Mouse (Mus musculus) G1E (cell line): Measurements from ENCODE around the gene Srebf2.

Source experiments
- CTCF ChIP-seq: IDR thresholded peaks from 2 replicates; pipeline ENCODE4 v1.5.1; 2012; ENCODE audit warnings: low read depth, low read length, inconsistent platforms, mixed read lengths
- POLR2AphosphoS5 ChIP-seq: IDR thresholded peaks from 2 replicates; pipeline ENCODE4 v1.6.1; 2012; ENCODE audit warnings: low read depth, low read length, inconsistent platforms; ENCODE audit not compliant: insufficient replicate concordance
- TAL1 ChIP-seq: conservative IDR thresholded peaks from 2 replicates; pipeline ENCODE4 v1.6.1; 2012; ENCODE audit warnings: low read depth, low read length, inconsistent platforms, mixed read lengths

DNA sequence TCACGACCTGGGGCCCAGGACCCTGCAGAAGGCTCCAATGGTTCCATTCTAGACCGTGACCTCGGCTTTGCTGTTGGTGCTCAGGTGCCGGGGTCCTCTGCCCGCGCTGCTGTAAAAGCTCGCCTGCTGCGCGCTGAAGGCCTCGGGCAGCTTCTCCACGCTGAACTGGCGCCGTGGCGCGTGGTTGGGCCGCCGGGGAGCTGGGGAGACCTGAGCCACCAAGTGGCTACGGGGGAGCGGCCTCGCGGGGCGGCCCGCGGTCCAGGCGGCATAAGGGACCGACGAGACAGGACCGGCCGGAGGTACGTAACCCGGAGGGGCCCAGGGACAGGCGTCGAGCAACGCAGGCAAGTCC lies 60.1 kb downstream of the Srebf2 start:
- TF ChIP-seq CTCF, result no peak
- no peak for TF ChIP-seq TAL1
- TF ChIP-seq POLR2AphosphoS5, result no peak
